Mouse (Mus musculus) heart, embryonic 16.5 days (tissue): Measurements from ENCODE around the gene Inpp5f. TPM values are rescaled to one million over a fixed set of nuclear protein-coding genes. Genes with fewer than 3 reads are reported as not detected.

Source experiments
- ATAC-seq: fragments of 200-750 bp; cut with Nextera tagmentation; replicated peaks from 2 replicates; pipeline ENCODE4 v1.8.0; 2017; ENCODE audit warnings: moderate number of reproducible peaks; ENCODE audit not compliant: insufficient read depth, low FRiP score; ENCODE audit errors: extremely low read depth
- H3K27ac ChIP-seq: fragments of 300-500 bp; sonication (generic); 2 replicates; pipeline ENCODE4 v1.5.1; 2014; ENCODE audit warnings: mild to moderate bottlenecking, low read length, control low read depth, moderate library complexity
- H3K27me3 ChIP-seq: fragments of 300-500 bp; sonication (generic); 2 replicates; pipeline ENCODE4 v1.6.1; 2014; ENCODE audit warnings: low read length, mixed read lengths; ENCODE audit not compliant: control insufficient read depth, insufficient read depth
- H3K36me3 ChIP-seq: fragments of 300-500 bp; sonication (generic); 2 replicates; pipeline ENCODE4 v1.6.1; 2014; ENCODE audit not compliant: control insufficient read depth, insufficient read depth
- H3K4me1 ChIP-seq: fragments of 300-500 bp; sonication (generic); 2 replicates; pipeline ENCODE4 v1.6.1; 2014; ENCODE audit warnings: low read length, mixed read lengths; ENCODE audit not compliant: control insufficient read depth, insufficient read depth
- H3K4me2 ChIP-seq: fragments of 300-500 bp; sonication (generic); 2 replicates; pipeline ENCODE4 v1.6.1; 2014; ENCODE audit warnings: low read depth, mild to moderate bottlenecking, control low read depth, low read length
- H3K4me3 ChIP-seq: fragments of 300-500 bp; sonication (generic); 2 replicates; pipeline ENCODE4 v1.5.1; 2014; ENCODE audit warnings: mild to moderate bottlenecking, control low read depth, low read length
- H3K9ac ChIP-seq: fragments of 300-500 bp; sonication (generic); 2 replicates; pipeline ENCODE4 v1.6.1; 2014; ENCODE audit warnings: low read length, control low read depth
- H3K9me3 ChIP-seq: fragments of 300-500 bp; sonication (generic); replicated peaks from 2 replicates; pipeline ENCODE4 v1.6.1; 2016; ENCODE audit warnings: low read length; ENCODE audit not compliant: control insufficient read depth
- WGBS: fragments of 180-500 bp; shearing (Covaris S2); extraction: QIAGEN DNeasy Blood & Tissue Kit; methylation state at CpG from one replicate; pipeline ENCODE4 v1.1.7; 2014; 5-methylcytosine and 5-hydroxymethylcytosine counted together
- polyA plus RNA-seq: library from polyadenylated mRNA; unstranded; fragments of >200 nt; fragmentation: Nextera tagmentation; extraction: Ambion mirVana; gene quantifications from 2 replicates; pipeline ENCODE4 v1.2.1, GENCODE M21; 2015

Gene Inpp5f
- polyA plus RNA-seq, 1 experiment from 2014 or later: 10.0 TPM

DNA sequence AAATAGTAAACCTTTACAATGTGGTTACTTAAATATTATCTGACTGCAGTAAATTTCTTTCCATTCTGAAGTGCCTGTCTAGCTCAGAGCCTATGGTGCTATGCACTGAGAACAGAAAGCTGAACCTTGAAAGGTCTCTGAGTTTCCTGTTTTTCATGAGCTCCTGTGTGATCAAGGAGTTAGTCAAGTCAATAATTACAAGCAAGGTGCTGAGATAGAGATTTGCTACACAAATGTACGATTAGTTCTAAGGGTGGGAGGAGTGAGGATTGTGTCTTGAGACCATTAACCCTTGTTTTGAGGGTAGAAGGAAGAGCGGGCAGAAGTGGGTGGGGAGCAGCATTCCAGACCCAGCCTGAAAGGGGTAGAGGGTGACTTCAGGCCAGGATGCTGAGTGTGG is 16.1 kb downstream of the Inpp5f start:
- Histone ChIP-seq H3K27ac (no peak overlapping the region), H3K4me1 (peaks cover 8% of the 10 kb centered on the region), H3K9ac (no peak overlapping the region), H3K4me2 (no peak overlapping the region), H3K9me3 (no peaks in the 10 kb centered on the region), H3K4me3 (no peak overlapping the region), H3K27me3 (no peaks in the 10 kb centered on the region), H3K36me3 (no peaks in the 10 kb centered on the region)
- WGBS: 71% methylated on average over 2 of the region's 2 CpGs
- ATAC-seq: no peak

DNA sequence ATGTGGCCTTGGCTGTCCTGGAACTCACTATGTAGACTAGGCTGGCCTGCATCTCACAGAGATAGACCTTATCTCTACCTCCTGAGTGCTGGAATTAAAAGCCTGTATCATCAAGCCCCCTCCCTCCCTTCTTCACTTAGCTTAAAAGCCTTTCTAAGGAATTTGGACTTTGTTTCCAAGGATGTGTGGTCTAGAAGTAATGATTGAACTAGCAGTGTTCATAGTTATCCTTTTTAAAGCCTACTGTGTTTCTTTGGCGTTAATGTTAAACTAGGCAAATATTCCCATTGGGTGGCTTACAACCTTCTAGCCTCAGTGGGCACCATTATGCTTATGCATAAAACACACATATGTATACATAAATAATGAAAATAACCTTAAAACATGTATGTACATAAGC is 16.6 kb downstream of the Inpp5f start:
- Histone ChIP-seq H3K27me3 (no peaks in the 10 kb centered on the region), H3K9ac (no peak overlapping the region), H3K27ac (no peak overlapping the region), H3K9me3 (no peaks in the 10 kb centered on the region), H3K4me3 (no peak overlapping the region), H3K4me2 (no peak overlapping the region), H3K4me1 (peaks cover 3% of the 10 kb centered on the region), H3K36me3 (no peaks in the 10 kb centered on the region)
- no peak for ATAC-seq
- WGBS: 89% methylated on average over 1 of the region's 1 CpGs

- Histone ChIP-seq H3K4me3 (no peak overlapping the region), H3K4me2 (no peak overlapping the region), H3K9ac (no peak overlapping the region), H3K27me3 (no peaks in the 10 kb centered on the region), H3K27ac (no peak overlapping the region), H3K9me3 (peaks cover 6% of the 10 kb centered on the region; the same call in 1 of the 2 replicates), H3K4me1 (no peaks in the 10 kb centered on the region), H3K36me3 (peaks cover 5% of the 10 kb centered on the region)
- no peak for ATAC-seq
- WGBS: 63% methylated on average over 4 of the region's 4 CpGs
Observed at GRCm38 (mm10) chr7:128633156-128633555, 22.0 kb downstream of the Inpp5f start.

GRCm38 (mm10) chr7:128639925-128640485 is 28.9 kb downstream of the Inpp5f start:
- no peak for ATAC-seq
- Histone ChIP-seq H3K27me3 (no peaks in the 10 kb centered on the region), H3K4me1 (0 out of 2 replicates have a peak, but pooled peaks cover 3% of the 10 kb centered on the region), H3K9ac (no peak overlapping the region), H3K4me3 (no peak overlapping the region), H3K4me2 (no peak overlapping the region), H3K27ac (no peak overlapping the region), H3K9me3 (peaks cover 6% of the 10 kb centered on the region; the same call in 1 of the 2 replicates), H3K36me3 (peaks cover 5% of the 10 kb centered on the region)
- WGBS: 67% methylated on average over 5 of the region's 5 CpGs

- Histone ChIP-seq H3K27ac (no peak overlapping the region), H3K9me3 (peaks cover 6% of the 10 kb centered on the region; the same call in 1 of the 2 replicates), H3K27me3 (no peaks in the 10 kb centered on the region), H3K4me2 (no peak overlapping the region), H3K4me3 (no peak overlapping the region), H3K4me1 (0 out of 2 replicates have a peak, but pooled peaks cover 3% of the 10 kb centered on the region), H3K36me3 (peaks cover 5% of the 10 kb centered on the region), H3K9ac (no peak overlapping the region)
- ATAC-seq: no peak
- WGBS: 79% methylated on average over 7 of the region's 7 CpGs
Observed at GRCm38 (mm10) chr7:128641571-128641970, 30.4 kb downstream of the Inpp5f start.

DNA sequence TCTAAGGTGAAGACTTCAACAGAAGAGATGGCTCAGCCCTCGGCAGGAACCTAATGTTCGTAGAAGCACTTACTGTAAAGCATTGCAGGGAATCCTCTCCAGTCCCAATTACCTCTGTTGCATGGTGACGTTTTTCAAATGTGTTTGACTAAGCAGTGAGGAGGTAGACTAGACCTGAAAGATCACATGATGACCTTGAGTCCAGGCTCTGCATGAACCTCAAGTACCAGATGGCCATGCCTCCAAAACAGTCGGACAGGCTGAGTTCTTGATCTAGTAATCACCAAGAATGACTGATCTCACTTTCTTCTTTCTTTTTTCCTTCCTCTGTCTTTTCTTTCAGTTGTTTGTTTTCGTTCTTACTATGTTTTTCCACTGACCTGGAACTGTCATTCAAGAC is 31.3 kb downstream of the Inpp5f start:
- Histone ChIP-seq H3K4me2 (no peak overlapping the region), H3K4me1 (0 out of 2 replicates have a peak, but pooled peaks cover 3% of the 10 kb centered on the region), H3K9me3 (peaks cover 3% of the 10 kb centered on the region; the same call in 1 of the 2 replicates), H3K4me3 (no peak overlapping the region), H3K36me3 (peaks cover 3% of the 10 kb centered on the region; the same call in 1 of the 2 replicates), H3K9ac (no peak overlapping the region), H3K27me3 (no peaks in the 10 kb centered on the region), H3K27ac (no peak overlapping the region)
- 73% methylated on average over 5 of the region's 5 CpGs for WGBS
- ATAC-seq: no peak

GRCm38 (mm10) chr7:128656970-128657369 is 45.8 kb downstream of the Inpp5f start:
- H3K4me3 ChIP-seq: no peak overlapping the region
- no peaks in the 10 kb centered on the region for H3K36me3 ChIP-seq
- no peaks in the 10 kb centered on the region for H3K9me3 ChIP-seq
- H3K9ac ChIP-seq: no peak overlapping the region
- WGBS: 72% methylated on average over 1 of the region's 1 CpGs
- H3K4me2 ChIP-seq: no peak overlapping the region
- ATAC-seq: no peak
- no peaks in the 10 kb centered on the region for H3K27me3 ChIP-seq
- H3K27ac ChIP-seq: no peak overlapping the region
- no peaks in the 10 kb centered on the region for H3K4me1 ChIP-seq

DNA sequence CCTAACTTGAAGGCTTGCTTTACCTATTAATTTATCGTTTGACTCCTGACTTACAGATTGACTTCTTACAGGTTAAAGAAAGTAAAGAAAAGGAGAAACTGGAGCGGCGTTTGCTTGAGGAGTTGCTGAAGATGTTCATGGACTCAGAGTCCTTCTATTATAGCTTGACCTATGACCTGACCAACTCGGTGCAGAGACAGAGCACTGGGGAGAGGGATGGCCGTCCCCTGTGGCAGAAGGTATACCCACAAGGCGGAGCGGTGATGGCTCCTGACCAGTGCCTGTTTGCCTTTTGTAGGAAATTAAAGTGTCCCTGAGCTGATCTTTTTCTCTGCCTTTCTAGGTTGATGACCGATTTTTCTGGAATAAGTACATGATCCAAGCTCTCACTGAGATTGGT is 52.8 kb downstream of the Inpp5f start:
- Histone ChIP-seq H3K4me1 (no peaks in the 10 kb centered on the region), H3K9me3 (no peaks in the 10 kb centered on the region), H3K27ac (no peak overlapping the region), H3K36me3 (no peaks in the 10 kb centered on the region), H3K9ac (no peak overlapping the region), H3K4me2 (no peak overlapping the region), H3K4me3 (no peak overlapping the region), H3K27me3 (no peaks in the 10 kb centered on the region)
- no peak for ATAC-seq
- 91% methylated on average over 8 of the region's 8 CpGs for WGBS

DNA sequence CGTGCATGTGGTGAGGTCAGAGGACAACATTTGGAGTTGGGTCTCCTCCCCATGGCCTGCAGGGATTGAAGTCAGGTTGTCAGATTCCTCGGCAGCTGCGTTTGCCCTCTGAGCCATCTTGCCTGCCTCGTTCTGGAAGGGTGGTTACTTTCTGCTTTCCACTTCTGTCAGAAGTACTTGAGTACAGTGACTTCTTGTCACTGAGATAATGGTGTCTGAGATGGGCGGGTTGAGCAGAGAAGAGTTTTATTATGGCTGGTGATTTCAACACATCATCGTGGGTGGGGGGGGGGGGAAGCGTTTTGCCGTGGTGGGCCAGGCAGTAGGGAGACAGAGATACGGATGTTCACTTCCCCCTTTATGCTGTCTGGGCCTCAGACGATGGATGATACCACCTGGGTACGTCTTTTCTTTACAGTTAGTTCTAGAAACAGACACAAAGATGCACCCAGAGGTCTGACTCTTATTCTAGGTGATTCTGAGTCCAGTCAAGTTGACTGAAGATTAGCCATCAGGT is 53.8 kb downstream of the Inpp5f start:
- Histone ChIP-seq H3K27ac (no peak overlapping the region), H3K4me2 (no peak overlapping the region), H3K9ac (no peak overlapping the region), H3K36me3 (0 out of 2 replicates have a peak, but pooled peaks cover 5% of the 10 kb centered on the region), H3K27me3 (no peaks in the 10 kb centered on the region), H3K9me3 (0 out of 2 replicates have a peak, but pooled peaks cover 4% of the 10 kb centered on the region), H3K4me1 (no peaks in the 10 kb centered on the region), H3K4me3 (no peak overlapping the region)
- ATAC-seq: no peak
- WGBS: 61% methylated on average over 11 of the region's 11 CpGs
